Comparison of ENCODE assay signal across 25 mouse cellular contexts in genomic region chr1:84500673-84501072, GRCm38 (mm10).
"Had no signal": no experiment of that assay in that cellular context is flagged by ENCODE, and none has a peak within 500 bp of the region (broad histone marks: within the 10 kb centered on the region; RNA-seq: fewer than 3 reads in every experiment).

No protein-coding gene starts in this region.

- H3K9me3 ChIP-seq: heart, embryonic 13.5 days; heart, embryonic 15.5 days; hindbrain, embryonic 13.5 days; kidney, embryonic 15.5 days; limb, embryonic 13.5 days; limb, embryonic 15.5 days; liver, embryonic 12.5 days had no signal

- H3K4me1 ChIP-seq: heart, embryonic 13.5 days; heart, embryonic 15.5 days; hindbrain, embryonic 13.5 days; kidney, embryonic 15.5 days; limb, embryonic 13.5 days; limb, embryonic 15.5 days; liver, embryonic 12.5 days had no signal

- ATAC-seq: hindbrain, postnatal 0 days; intestine, embryonic 16.5 days; liver, embryonic 12.5 days had no signal

- H3K4me2 ChIP-seq: heart, embryonic 11.5 days; heart, embryonic 13.5 days; heart, embryonic 15.5 days; hindbrain, embryonic 13.5 days; kidney, embryonic 15.5 days; limb, embryonic 13.5 days; limb, embryonic 15.5 days; liver, embryonic 12.5 days had no signal

- H3K9ac ChIP-seq: heart, embryonic 13.5 days; heart, embryonic 15.5 days; hindbrain, embryonic 13.5 days; kidney, embryonic 15.5 days; limb, embryonic 13.5 days; limb, embryonic 15.5 days; liver, embryonic 12.5 days; liver, embryonic 14.5 days had no signal

- H3K4me3 ChIP-seq: heart, adult 2 months; heart, embryonic 13.5 days; heart, embryonic 15.5 days; hindbrain, embryonic 13.5 days; kidney, embryonic 15.5 days; limb, embryonic 13.5 days; limb, embryonic 15.5 days; liver, embryonic 12.5 days had no signal

- DNase-seq: gastrocnemius, postnatal 14 days; gastrocnemius, postnatal 36 days; heart, adult 2 months; heart, postnatal 14 days; heart, postnatal 36 days; kidney, adult 11 months; kidney, adult 2 months; kidney, adult 9 months; kidney, postnatal 14 days; kidney, postnatal 36 days; layer of hippocampus, adult 9-11 months; layer of hippocampus, postnatal 36 days; left cerebral cortex, postnatal 4 days had no signal

- H3K36me3 ChIP-seq: heart, embryonic 13.5 days; heart, embryonic 15.5 days; hindbrain, embryonic 13.5 days; kidney, embryonic 15.5 days; limb, embryonic 13.5 days; limb, embryonic 15.5 days; liver, embryonic 12.5 days had no signal

- H3K27ac ChIP-seq: heart, adult 2 months; heart, embryonic 13.5 days; heart, embryonic 15.5 days; hindbrain, postnatal 0 days; kidney, embryonic 15.5 days; kidney, postnatal 0 days; limb, embryonic 13.5 days; limb, embryonic 15.5 days; liver, embryonic 12.5 days; liver, embryonic 14.5 days had no signal

- H3K27me3 ChIP-seq: heart, embryonic 13.5 days; heart, embryonic 15.5 days; hindbrain, embryonic 13.5 days; kidney, embryonic 15.5 days; limb, embryonic 13.5 days; limb, embryonic 15.5 days; liver, embryonic 12.5 days had no signal
